Mouse (Mus musculus) B cell, adult 2 months (primary cell): Measurements from ENCODE around the gene Car6.

ENCODE experiments used
- DNase-seq, 2 experiments: peaks; one replicate each; pipeline ENCODE4 v3.0.0; 2022

Gene Car6

DNA sequence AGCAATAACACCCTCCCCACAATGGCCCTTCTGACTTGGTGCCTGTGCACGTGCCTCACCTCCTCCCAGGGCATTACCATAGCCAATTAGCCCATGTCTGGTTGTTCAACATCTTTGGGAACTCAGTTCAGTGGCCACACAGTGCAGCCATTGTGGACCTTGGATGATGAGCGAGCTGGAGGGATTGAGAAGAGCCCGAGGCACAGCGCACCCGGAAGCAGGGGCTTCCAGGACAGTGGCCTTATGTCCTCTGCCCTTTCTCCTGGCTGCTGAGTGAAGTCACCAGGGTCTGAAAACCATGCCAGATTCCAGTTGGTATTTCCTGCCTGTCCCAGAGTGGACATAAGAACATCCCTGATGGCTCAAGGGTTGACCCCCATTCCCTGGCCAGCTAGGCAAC lies at the start of gene Car6:
Gene Car6 (minus strand): TSS at position 101 of the 400 bp plus-strand sequence.
- DNase-seq = no peak

DNA sequence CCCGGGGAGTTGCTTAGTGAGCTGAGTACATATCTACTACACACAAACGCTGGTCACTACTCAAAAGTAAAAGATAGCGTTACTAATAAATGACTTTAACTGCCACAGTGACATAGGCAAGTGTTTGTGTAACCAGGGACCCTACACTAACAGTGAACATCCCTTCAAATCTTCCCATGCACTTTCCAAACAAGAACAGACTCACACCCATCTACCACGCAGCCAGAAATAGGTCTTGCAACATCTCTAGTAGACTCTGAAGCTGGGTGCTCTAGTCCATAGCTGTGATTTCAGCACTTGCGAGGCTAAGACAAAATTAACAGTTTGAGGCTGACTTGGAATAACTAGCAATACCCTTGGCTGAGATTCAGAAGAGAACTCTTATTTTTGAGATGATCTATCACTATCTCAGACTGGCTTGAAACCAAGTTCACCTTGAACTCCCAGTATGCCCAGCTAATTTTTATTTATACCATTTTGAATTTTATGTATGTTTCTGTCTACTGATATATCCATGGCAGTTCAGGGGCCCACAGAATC lies 48.7 kb upstream of the Car6 start:
- no peak for DNase-seq

DNA sequence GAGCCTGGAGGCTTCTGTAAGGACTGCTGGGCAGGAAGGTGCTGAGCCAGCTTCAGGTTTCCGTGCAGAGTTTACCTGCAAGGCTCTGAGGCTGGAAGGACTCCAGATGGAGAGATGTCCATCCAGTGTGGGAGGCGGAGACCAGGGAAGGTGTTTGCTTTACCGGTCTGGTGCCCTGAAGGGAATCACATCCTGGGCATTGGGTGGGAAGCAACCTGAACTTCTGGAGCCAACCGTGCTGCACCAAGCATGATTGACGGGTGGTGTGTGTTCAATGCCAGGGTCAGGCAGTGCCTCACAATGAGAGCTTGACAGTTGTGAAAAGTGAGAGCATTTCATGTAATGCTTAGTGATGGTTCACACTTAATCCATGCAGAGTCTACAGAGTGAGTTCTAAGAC lies 47.8 kb upstream of the Car6 start:
- no peak for DNase-seq

- peak; percentile 70 to 74 for DNase-seq
Measured at GRCm38 (mm10) chr4:150248009-150248408, 46.9 kb upstream of the Car6 start.

DNA sequence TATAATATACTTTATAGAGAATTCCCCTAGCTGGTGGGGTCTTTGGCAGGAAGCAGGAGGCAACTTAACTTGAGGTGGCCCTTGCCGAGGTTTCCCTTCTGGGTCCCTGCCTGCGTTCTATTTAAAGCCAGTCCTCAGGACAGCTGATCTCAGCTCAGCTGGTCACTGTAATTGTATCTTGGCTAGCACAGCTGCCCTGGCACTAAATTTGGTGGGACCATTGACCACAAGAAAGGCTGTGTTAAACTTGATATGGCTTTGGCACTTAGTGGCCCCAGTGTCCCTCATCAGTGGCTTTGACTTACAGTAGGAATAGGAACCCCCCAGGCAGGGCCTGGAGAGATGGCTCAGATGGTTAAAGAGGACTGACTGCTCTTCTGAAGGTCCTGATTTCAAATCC lies 44.7 kb upstream of the Car6 start:
- DNase-seq = no peak

- DNase-seq = no peak
Measured at GRCm38 (mm10) chr4:150242745-150243144, 41.6 kb upstream of the Car6 start.

DNA sequence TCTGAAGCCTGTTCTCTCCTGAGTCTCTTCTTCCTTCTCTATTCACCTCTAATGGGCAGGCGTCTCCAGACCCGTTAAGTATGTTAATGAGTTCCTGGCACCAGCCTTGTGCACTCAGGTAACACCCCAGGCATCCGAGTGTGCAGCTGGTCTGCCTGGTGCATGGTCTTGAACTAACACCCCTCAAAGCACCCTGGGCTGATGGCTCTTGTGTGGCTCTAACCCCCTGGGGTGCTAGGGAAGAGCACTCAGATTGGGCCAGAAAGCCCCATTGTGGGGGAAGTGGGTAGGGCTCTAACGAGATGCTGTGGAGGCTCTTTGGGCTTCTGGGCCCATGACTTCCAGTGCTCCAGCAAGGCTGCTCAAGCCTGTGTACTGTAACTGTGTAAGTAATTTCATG lies 40.6 kb upstream of the Car6 start:
- no peak for DNase-seq

DNA sequence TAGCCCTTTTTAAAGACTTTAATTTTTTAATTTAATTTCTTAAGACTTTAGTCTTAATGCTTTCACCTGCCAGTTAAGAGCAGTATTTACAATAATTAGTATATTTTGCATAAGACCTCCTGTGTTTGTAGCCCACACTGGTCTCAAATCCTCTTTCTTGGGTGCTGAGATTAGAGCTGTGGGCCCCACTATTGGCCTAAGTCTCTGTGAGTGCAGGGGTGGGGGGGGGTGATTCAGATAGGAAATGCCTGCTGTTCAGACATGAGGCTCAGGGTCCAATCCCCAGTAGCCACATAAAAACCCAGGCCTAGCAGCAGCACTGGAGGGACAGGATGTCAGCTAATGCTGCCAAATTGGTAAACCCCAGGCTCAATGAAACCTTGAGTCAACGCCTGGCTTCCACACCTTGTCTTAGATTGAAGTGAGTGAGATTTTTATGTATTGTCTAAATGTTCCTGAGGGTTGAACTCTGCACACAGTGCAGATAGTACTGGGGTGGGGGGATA lies 39.3 kb upstream of the Car6 start:
- DNase-seq = no peak

DNA sequence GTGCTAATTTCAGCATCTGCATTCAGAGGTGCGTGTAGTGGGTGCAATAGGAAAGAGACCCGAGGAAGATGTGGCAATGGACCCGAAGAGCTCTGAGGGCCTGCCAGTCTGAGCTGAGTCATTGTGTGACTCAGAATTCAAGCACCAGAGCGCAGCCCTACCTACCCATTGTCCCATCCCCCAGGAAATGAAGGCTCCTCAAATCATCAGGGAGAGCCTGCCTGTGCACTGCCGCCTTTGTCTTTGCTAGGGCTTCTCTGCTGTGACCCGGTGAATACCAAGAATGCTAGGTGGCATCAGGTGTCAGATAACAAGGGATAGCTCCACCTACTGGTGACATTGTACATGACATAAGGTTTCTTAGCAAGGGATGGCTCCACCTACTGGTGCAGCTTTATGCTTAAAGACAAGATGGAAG lies 38.8 kb upstream of the Car6 start:
- peak; percentile 85 to 90 for DNase-seq

GRCm38 (mm10) chr4:150239503-150239902 lies 38.4 kb upstream of the Car6 start:
- peak; percentile 14 to 19 for DNase-seq

GRCm38 (mm10) chr4:150239087-150239480 lies 38.0 kb upstream of the Car6 start:
- no peak for DNase-seq

GRCm38 (mm10) chr4:150238433-150239086 lies 37.4 kb upstream of the Car6 start:
- no peak for DNase-seq

GRCm38 (mm10) chr4:150237636-150238361 lies 36.7 kb upstream of the Car6 start:
- peak in 1 of 2 experiments; percentile 15 for DNase-seq

DNA sequence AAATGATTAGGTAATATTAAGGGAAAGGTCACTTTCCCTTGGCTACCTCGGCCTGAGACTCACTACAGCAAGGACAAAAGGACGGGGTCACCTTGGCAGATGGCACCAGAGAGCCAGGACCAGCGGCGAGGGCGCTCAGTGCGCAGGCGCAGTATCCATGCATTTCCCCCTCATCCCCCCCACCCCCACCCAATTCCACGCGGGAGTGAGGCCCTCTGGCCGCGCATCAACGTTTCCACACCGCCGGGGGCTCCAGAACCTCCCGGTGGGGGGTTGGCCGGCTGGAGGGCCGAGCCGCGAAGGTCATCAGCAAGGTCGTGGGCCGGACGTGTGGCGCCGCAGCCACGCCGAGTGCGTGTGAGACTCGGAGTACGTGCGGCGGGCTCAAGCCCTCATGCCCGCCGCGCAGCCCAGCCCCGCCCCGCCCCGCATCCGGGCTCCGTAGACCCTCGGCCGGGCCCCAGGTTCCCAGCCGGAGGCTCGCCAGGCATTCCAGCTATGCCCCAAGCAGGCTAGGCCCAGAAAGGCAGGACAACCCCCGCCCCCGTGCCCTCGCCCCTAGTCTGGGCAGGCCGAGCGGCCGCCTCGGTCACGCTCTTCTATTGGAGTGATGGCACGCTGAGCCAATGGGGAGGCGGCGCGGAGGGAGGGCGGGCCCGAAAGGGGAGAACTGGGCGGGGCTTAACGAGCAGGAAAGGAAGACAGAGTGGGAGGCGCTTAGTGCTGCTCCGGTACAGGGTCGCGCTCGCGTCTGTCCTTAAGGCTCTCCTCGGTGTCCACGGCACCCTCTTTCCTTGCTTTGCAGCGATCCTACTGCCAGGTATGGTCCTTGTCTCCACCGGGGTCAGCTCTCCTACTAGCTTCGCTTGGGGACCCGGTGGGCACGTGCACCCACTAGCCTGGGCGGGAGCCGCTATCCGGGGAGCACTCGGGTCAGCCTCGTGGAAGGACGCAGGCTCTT lies 35.7 kb upstream of the Car6 start, which contains the start of gene Eno1:
Gene Eno1 (plus strand): TSS at position 201 of the 961 bp plus-strand sequence.
- DNase-seq = peak; percentile 95 to 96

GRCm38 (mm10) chr4:150236031-150236430 lies 34.9 kb upstream of the Car6 start:
- DNase-seq = peak in 1 of 2 experiments; percentile 9

DNA sequence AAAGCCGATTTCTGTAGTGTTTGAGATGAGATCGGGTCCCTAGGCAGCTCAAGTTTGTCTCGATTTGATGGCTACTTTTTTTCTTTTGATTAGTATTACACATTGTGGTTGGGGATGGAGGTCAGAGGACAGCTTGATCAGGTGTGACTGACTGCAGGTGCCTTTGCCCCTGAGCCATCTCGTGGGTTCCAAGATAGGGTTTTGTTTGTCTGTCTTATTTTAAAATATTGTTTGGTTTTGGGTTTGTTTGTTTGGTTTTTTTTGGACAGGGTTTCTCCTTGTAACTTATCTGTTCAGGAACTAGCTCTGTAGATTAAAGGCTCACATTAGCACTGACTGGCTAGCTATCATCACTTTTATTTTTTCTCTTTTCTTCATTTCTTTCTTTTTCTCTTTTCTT lies 34.5 kb upstream of the Car6 start:
- no peak for DNase-seq

GRCm38 (mm10) chr4:150234599-150235327 lies 33.6 kb upstream of the Car6 start:
- DNase-seq = no peak

- DNase-seq = no peak
Measured at GRCm38 (mm10) chr4:150231871-150232270, 30.7 kb upstream of the Car6 start.

DNA sequence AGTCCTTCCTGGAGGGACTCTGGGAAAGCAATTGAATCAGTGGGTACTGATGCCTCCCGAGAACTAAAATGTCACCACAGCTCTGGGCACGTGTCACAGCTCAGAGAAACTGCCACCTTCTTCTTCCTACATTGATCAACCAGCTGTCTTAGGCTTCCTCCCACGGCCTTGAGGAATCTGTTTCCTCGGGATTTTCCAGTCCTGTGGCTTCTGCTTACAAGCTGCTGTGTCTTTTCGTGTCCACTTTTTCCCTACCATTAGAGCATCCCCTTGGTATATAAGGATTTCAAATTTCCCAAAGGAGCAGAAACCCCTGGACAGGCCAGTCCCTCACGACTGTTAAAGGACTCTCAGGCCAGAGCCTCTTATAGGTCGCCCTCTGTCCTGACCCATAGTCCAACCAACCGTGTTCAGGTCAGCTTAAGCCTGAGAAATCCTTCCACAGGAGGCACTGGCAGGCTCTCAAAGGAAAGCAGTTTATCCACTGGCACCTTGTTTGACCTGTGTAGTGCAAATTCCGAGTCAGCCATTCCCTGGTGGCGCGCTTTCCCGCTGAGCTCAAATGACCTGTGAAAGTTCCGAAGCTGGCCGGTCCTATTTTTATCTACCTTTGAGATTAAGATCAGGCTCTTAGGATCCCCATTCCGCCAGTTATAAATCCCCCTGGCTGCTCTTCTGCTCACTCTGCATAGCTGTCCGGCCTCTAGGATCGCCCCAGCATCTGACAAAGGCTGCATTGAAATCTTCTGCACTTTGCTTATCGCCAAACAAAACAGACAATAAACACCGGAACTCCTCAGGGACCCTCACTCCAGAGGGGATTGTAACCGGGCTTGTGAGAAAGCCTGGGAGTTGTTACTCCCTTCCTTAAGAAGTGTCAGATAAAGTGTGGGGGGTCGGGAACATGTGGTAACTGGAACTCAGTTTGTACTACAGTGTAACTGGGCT lies 29.6 kb upstream of the Car6 start:
- no peak for DNase-seq

- no peak for DNase-seq
Measured at GRCm38 (mm10) chr4:150229747-150230390, 28.7 kb upstream of the Car6 start.
